Mouse (Mus musculus) heart, adult 2 months (tissue): ENCODE results near the gene Efna3.

ENCODE experiments used
- CTCF ChIP-seq: fragments of 200-600 bp; IDR thresholded peaks from 2 replicates; pipeline ENCODE4 v1.8.1; 2022; ENCODE audit warnings: antibody characterized with exemption, mild to moderate bottlenecking, moderate library complexity
- EP300 ChIP-seq: fragments of 200-500 bp; IDR thresholded peaks from 2 replicates; pipeline ENCODE4 v1.6.1; 2011; ENCODE audit warnings: low read depth, low read length, control low read depth; ENCODE audit not compliant: insufficient read depth
- POLR2A ChIP-seq: fragments of 200-500 bp; IDR thresholded peaks from 2 replicates; pipeline ENCODE4 v1.6.1; 2011; ENCODE audit warnings: mild to moderate bottlenecking, low read depth, low read length, control low read depth; ENCODE audit not compliant: insufficient read depth

- TF ChIP-seq CTCF (no peak), POLR2A (no peak), EP300 (no peak)
Observed at GRCm38 (mm10) chr3:89291874-89292273, 30.9 kb downstream of the Efna3 start.
